Mouse (Mus musculus) liver, postnatal 0 days (tissue): ENCODE measurements around the gene Napepld. TPM values are rescaled to one million over a fixed set of nuclear protein-coding genes. Genes with fewer than 3 reads are reported as not detected.

ENCODE experiments used
- ATAC-seq: fragments of 200-750 bp; cut with Nextera tagmentation; 2 replicates; pipeline ENCODE4 v1.8.0; 2017; ENCODE audit warnings: mild to moderate bottlenecking, moderate library complexity
- DNase-seq: peaks from one replicate; pipeline ENCODE4 v3.0.0-alpha.2; 2016
- H3K27ac ChIP-seq: fragments of 300-500 bp; sonication (generic); 2 replicates; pipeline ENCODE4 v1.5.1; 2014; ENCODE audit warnings: antibody characterized with exemption, moderate library complexity, mild to moderate bottlenecking, low read depth
- H3K27me3 ChIP-seq: fragments of 300-500 bp; sonication (generic); 2 replicates; pipeline ENCODE4 v1.6.1; 2014; ENCODE audit warnings: low read length, control low read depth, mixed read lengths; ENCODE audit not compliant: insufficient read depth
- H3K36me3 ChIP-seq: fragments of 300-500 bp; sonication (generic); replicated peaks from 2 replicates; pipeline ENCODE4 v1.6.1; 2014; ENCODE audit warnings: mild to moderate bottlenecking, control low read depth, low read length, moderate library complexity, mixed read lengths; ENCODE audit not compliant: insufficient read depth
- H3K4me1 ChIP-seq: fragments of 300-500 bp; sonication (generic); 2 replicates; pipeline ENCODE4 v1.6.1; 2014; ENCODE audit warnings: antibody characterized with exemption, mild to moderate bottlenecking, control low read depth; ENCODE audit not compliant: insufficient read depth
- H3K4me2 ChIP-seq: fragments of 300-500 bp; sonication (generic); 2 replicates; pipeline ENCODE4 v1.6.1; 2014; ENCODE audit warnings: low read depth, mild to moderate bottlenecking, low read length, moderate library complexity, mixed read lengths
- H3K4me3 ChIP-seq: fragments of 300-500 bp; sonication (generic); 2 replicates; pipeline ENCODE4 v1.5.1; 2014; ENCODE audit warnings: low read depth, low read length
- H3K9ac ChIP-seq: fragments of 300-500 bp; sonication (generic); replicated peaks from 2 replicates; pipeline ENCODE4 v1.6.1; 2014; ENCODE audit warnings: mild to moderate bottlenecking, moderate library complexity
- H3K9me3 ChIP-seq: fragments of 300-500 bp; sonication (generic); 2 replicates; pipeline ENCODE4 v1.6.1; 2016; ENCODE audit warnings: mild to moderate bottlenecking, control low read depth, low read length, mixed read lengths
- CTCF ChIP-seq: sonication (generic); IDR thresholded peaks from 2 replicates; pipeline ENCODE4 v1.5.1; 2016; ENCODE audit warnings: antibody characterized with exemption, low read depth
- EP300 ChIP-seq: IDR thresholded peaks from 2 replicates; pipeline ENCODE4 v1.6.1; 2016; ENCODE audit warnings: antibody characterized with exemption, low read depth, mild to moderate bottlenecking
- WGBS: fragments of 180-500 bp; shearing (Covaris S2); extraction: QIAGEN DNeasy Blood & Tissue Kit; methylation state at CpG from one replicate; pipeline ENCODE4 v1.1.7; 2014; ENCODE audit not compliant: insufficient replicate concordance; 5-methylcytosine and 5-hydroxymethylcytosine counted together
- polyA plus RNA-seq: library from polyadenylated mRNA; unstranded; fragments of >200 nt; fragmentation: Nextera tagmentation; extraction: Ambion mirVana; gene quantifications from 2 replicates; pipeline ENCODE4 v1.2.1, GENCODE M21; 2015

Napepld gene
- polyA plus RNA-seq, 1 experiment from 2014 or later = 0.53 TPM

DNA sequence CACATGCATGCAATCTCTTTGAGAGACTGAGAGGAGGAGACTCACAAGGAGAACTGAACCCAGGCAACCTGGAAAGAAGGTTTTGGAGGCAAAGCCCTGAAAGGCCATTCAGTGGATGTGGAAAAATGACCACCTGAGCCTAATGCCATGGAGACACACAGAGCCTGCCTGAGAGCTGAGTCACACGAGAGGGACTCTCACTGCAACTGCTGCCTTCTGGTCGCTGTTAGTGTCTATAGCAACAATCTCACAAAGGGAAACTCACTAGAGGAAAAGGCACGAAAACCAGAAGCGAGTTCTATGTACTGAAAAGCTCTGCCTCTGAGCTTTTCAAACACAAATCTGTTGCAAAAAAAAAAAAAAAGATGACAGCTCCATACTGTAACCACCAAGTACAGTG, 14.2 kb downstream of the Napepld start:
- Histone ChIP-seq H3K9ac (no peak overlapping the region), H3K27me3 (no peaks in the 10 kb centered on the region), H3K27ac (no peak overlapping the region), H3K9me3 (no peaks in the 10 kb centered on the region), H3K4me1 (no peaks in the 10 kb centered on the region), H3K4me2 (no peak overlapping the region), H3K36me3 (no peaks in the 10 kb centered on the region), H3K4me3 (no peak overlapping the region)
- TF ChIP-seq CTCF = no peak
- no peak for TF ChIP-seq EP300
- DNase-seq (no peak), ATAC-seq (no peak)
- WGBS = 42% methylated on average over 4 of the region's 4 CpGs

DNA sequence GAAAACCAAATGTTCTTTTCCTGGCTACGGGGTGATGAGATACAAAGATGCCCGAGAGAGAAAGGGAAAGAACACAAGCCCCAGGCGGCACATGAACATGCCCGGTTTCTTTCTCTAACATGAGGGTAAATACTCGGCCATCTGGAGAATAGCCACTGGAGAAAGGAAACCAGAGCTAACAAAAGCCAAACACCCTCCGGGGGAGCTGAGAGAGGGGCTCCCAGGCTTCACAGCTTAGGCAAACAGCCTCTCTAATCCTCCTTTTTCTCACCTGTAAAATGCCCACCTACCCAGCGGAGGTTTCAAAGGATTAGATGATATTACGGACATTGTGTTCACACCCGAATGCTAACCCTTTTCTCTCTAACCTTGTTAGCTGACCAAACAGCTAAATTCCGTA, 16.2 kb downstream of the Napepld start:
- no peak overlapping the region for H3K4me3 ChIP-seq
- no peak for ATAC-seq
- no peak overlapping the region for H3K9ac ChIP-seq
- no peaks in the 10 kb centered on the region for H3K27me3 ChIP-seq
- no peaks in the 10 kb centered on the region for H3K9me3 ChIP-seq
- H3K36me3 ChIP-seq = no peaks in the 10 kb centered on the region
- no peak overlapping the region for H3K4me2 ChIP-seq
- 78% methylated on average over 10 of the region's 10 CpGs for WGBS
- no peaks in the 10 kb centered on the region for H3K4me1 ChIP-seq
- TF ChIP-seq EP300 = no peak
- TF ChIP-seq CTCF = no peak
- DNase-seq = no peak
- H3K27ac ChIP-seq = no peak overlapping the region

DNA sequence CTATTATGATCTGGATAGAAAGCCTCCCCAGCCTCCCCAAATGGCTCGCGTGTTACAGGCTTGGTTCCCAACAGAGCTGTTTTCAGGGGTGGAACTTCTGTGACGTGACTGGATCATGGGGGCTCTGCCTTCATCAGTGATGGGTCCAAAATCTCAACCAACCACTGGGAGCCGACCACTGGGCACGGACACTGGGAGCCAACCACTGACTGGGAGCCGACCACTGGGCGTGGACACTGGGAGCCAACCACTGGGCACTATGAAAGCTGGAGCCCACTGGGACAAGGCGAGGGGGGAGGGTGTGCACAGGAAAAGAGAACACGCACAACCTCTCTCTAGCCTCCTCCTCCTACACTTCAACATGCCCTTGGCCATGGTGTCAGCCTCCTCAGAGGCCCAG, 17.4 kb downstream of the Napepld start:
- ATAC-seq (no peak), DNase-seq (no peak)
- H3K27ac ChIP-seq = no peak overlapping the region
- no peaks in the 10 kb centered on the region for H3K4me1 ChIP-seq
- no peaks in the 10 kb centered on the region for H3K36me3 ChIP-seq
- H3K4me3 ChIP-seq = no peak overlapping the region
- no peak overlapping the region for H3K4me2 ChIP-seq
- no peaks in the 10 kb centered on the region for H3K9me3 ChIP-seq
- H3K27me3 ChIP-seq = no peaks in the 10 kb centered on the region
- TF ChIP-seq EP300 = no peak
- no peak for TF ChIP-seq CTCF
- no peak overlapping the region for H3K9ac ChIP-seq
- WGBS = 87% methylated on average over 9 of the region's 9 CpGs

DNA sequence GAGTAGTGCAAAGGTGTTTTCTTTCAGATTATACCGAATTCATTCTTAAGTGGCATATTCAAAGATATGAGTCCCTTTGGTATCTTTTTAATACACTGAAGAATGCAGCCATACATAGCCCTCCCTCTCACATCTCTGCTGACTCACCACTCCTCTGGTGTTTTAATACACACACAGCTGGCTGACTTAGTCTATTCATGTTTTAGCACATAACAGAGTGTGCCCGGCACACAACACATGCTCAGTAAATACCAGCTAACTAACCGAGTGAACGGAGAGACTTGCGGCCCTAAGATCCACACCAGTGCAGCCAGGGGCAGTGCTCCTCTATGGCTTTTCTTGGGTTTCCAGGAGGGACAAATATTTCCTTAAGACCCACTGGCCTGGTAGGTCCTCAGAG, 20.3 kb downstream of the Napepld start:
- no peak overlapping the region for H3K4me3 ChIP-seq
- 66% methylated on average over 5 of the region's 5 CpGs for WGBS

DNA sequence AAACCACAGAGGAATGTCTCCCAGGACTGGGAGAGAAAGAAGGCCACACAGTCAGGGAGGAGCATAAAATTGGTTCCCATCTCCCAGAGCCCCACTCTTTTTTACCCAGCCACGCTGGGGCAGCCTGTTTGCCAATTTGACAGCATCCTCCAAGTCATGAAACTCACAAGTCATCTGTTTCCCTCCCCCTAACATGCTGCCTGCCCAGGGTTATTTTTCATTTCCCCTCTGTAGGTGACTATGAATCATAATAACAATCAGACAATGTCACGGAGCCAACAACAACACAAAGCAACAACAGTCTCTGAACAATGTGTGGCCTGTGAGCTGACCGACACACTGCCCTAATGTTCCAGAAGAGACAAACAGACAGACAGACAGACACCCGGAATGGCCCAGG, 21.2 kb downstream of the Napepld start:
- DNase-seq (no peak), ATAC-seq (no peak)
- 67% methylated on average over 4 of the region's 4 CpGs for WGBS
- no peaks in the 10 kb centered on the region for H3K4me1 ChIP-seq
- H3K4me2 ChIP-seq = no peak overlapping the region
- H3K9ac ChIP-seq = no peak overlapping the region
- no peaks in the 10 kb centered on the region for H3K27me3 ChIP-seq
- no peaks in the 10 kb centered on the region for H3K9me3 ChIP-seq
- TF ChIP-seq CTCF (no peak), EP300 (no peak)
- H3K4me3 ChIP-seq = no peak overlapping the region
- no peaks in the 10 kb centered on the region for H3K36me3 ChIP-seq
- H3K27ac ChIP-seq = no peak overlapping the region

More for the DNA sequence above, 20.3 kb downstream of the Napepld start:
- no peaks in the 10 kb centered on the region for H3K9me3 ChIP-seq
- no peaks in the 10 kb centered on the region for H3K27me3 ChIP-seq
- H3K27ac ChIP-seq = no peak overlapping the region
- no peak overlapping the region for H3K4me2 ChIP-seq
- ATAC-seq (no peak), DNase-seq (no peak)
- no peak for TF ChIP-seq EP300
- no peak for TF ChIP-seq CTCF
- H3K36me3 ChIP-seq = no peaks in the 10 kb centered on the region
- H3K9ac ChIP-seq = no peak overlapping the region
- no peaks in the 10 kb centered on the region for H3K4me1 ChIP-seq

DNA sequence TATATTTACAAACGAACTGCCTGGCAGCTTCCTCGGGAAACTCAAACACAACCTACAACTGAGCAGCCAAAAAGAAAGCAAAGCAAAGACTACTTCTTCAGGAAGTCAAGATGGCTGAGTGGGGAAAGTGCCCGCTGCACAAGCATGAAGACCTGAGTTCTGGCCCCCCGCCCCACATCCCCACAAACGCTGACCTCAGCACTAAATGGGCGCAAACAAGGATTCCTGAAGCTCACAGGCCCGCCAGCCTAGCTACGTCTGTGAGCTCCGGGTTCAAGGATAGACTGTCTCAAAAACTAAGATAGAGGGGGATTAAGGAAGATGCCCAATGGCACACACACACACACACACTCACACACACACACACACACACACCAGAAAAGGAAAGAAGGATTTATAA, 22.8 kb downstream of the Napepld start:
- Histone ChIP-seq H3K9me3 (no peaks in the 10 kb centered on the region), H3K27me3 (no peaks in the 10 kb centered on the region), H3K4me3 (no peak overlapping the region), H3K4me2 (no peak overlapping the region), H3K4me1 (no peaks in the 10 kb centered on the region), H3K36me3 (no peaks in the 10 kb centered on the region), H3K27ac (no peak overlapping the region), H3K9ac (no peak overlapping the region)
- WGBS = 80% methylated on average over 9 of the region's 9 CpGs
- TF ChIP-seq CTCF (no peak), EP300 (no peak)
- no peak for ATAC-seq
- DNase-seq = no peak

DNA sequence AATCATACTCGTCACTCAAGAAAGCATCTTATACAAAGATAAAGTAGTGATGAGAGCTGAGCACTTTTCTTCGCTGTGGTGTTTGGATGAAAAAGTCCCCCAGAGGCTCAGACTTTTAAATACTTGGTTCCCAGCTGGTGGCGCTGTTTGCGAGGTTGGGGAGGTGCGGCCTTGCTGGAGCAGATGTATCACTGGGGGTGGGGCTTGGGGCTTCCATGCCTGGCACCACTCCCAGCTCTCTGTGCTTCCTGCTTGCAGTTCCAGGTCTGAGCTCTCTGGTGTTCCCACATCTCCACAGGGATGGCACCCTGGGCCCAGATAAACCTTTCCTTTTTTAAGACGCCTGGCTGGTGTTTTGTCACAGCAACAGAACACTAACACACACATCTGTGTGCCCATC, 23.3 kb downstream of the Napepld start:
- Histone ChIP-seq H3K4me3 (no peak overlapping the region), H3K27ac (no peak overlapping the region), H3K9ac (no peak overlapping the region), H3K4me1 (no peaks in the 10 kb centered on the region), H3K27me3 (no peaks in the 10 kb centered on the region), H3K36me3 (no peaks in the 10 kb centered on the region), H3K9me3 (no peaks in the 10 kb centered on the region), H3K4me2 (no peak overlapping the region)
- no peak for DNase-seq
- TF ChIP-seq CTCF (no peak), EP300 (no peak)
- no peak for ATAC-seq
- WGBS = 83% methylated on average over 6 of the region's 6 CpGs
